Mouse (Mus musculus): ENCODE results near the gene Msh2. TPM values are rescaled to one million over a fixed set of nuclear protein-coding genes. Genes with fewer than 3 reads are reported as not detected.

Gene Msh2
- total RNA-seq, 2 experiments from 2014 or later = 46.8 to 75.0 TPM

Other genes starting within 250 kb of the Msh2 start
- gene Stpg4, start 244.6 kb upstream of the Msh2 start, total RNA-seq (2015) = 1.0 TPM in 1 of 2 replicates, not detected in the other
- not detected in 2 replicates for gene Stpg4, start 244.6 kb upstream of the Msh2 start, total RNA-seq (2017)
- gene Calm2, start 225.4 kb upstream of the Msh2 start, total RNA-seq (2015) = 664 and 692 TPM in 2 replicates
- 1,536 and 1,800 TPM in 2 replicates for gene Calm2, start 225.4 kb upstream of the Msh2 start, total RNA-seq (2017)
- gene Epcam, start 36.4 kb upstream of the Msh2 start, total RNA-seq (2015) = not detected in 2 replicates
- gene Epcam, start 36.4 kb upstream of the Msh2 start, total RNA-seq (2017) = 0.34 TPM in 1 of 2 replicates, not detected in the other
- 4.0 and 6.8 TPM in 2 replicates for gene Kcnk12, start 125.7 kb downstream of the Msh2 start, total RNA-seq (2015)
- gene Kcnk12, start 125.7 kb downstream of the Msh2 start, total RNA-seq (2017) = 5.6 and 5.9 TPM in 2 replicates
- gene Rpl36-ps4, start 248.6 kb downstream of the Msh2 start, total RNA-seq (2015) = not detected in 2 replicates
- not detected in 2 replicates for gene Rpl36-ps4, start 248.6 kb downstream of the Msh2 start, total RNA-seq (2017)